In genomic region chr8:76187293-76187692, GRCm38 (mm10) we compare ENCODE assay signal across 14 mouse cellular contexts.
"Had no signal": no experiment of that assay in that cellular context is flagged by ENCODE, and none has a peak within 500 bp of the region (broad histone marks: within the 10 kb centered on the region; RNA-seq: fewer than 3 reads in every experiment).

No protein-coding gene starts in this region.

- H3K4me2 ChIP-seq: lung, embryonic 14.5 days; midbrain, embryonic 11.5 days; midbrain, embryonic 13.5 days; midbrain, embryonic 15.5 days; neural tube, embryonic 12.5 days had no signal

- H3K4me1 ChIP-seq: midbrain, embryonic 13.5 days; midbrain, embryonic 15.5 days; neural tube, embryonic 12.5 days had no signal

- H3K9ac ChIP-seq: lung, embryonic 14.5 days; midbrain, embryonic 13.5 days; midbrain, embryonic 15.5 days; neural tube, embryonic 12.5 days had no signal

- H3K9me3 ChIP-seq: midbrain, embryonic 13.5 days; midbrain, embryonic 15.5 days; neural tube, embryonic 12.5 days had no signal

- ATAC-seq: midbrain, embryonic 13.5 days; midbrain, embryonic 15.5 days had no signal

- H3K36me3 ChIP-seq: midbrain, embryonic 13.5 days; midbrain, embryonic 15.5 days; neural tube, embryonic 12.5 days had no signal

- DNase-seq: lung, adult 18-20 months; lung, embryonic 14.5 days; lung, postnatal 10 days; lung, postnatal 4 days; right cerebral cortex, postnatal 14 days; right cerebral cortex, postnatal 4 days; spleen, adult 18-20 months; thymus, adult 18-20 months; thymus, postnatal 14 days; thymus, postnatal 36 days had no signal

- H3K27me3 ChIP-seq: midbrain, embryonic 13.5 days; midbrain, embryonic 15.5 days; neural tube, embryonic 12.5 days had no signal

- H3K4me3 ChIP-seq: midbrain, embryonic 13.5 days; midbrain, embryonic 15.5 days; neural tube, embryonic 12.5 days had no signal

- H3K27ac ChIP-seq: midbrain, embryonic 13.5 days; midbrain, embryonic 15.5 days; neural tube, embryonic 12.5 days had no signal
